22 mouse cellular contexts compared by ENCODE assay signal in genomic region chr3:153463849-153464248, GRCm38 (mm10).
DNase-seq lines count a peak whose midpoint lies in the region; ATAC-seq and TF ChIP-seq lines count a peak whose summit lies in the region.
"Had no signal": no experiment of that assay in that cellular context is flagged by ENCODE, and none has a peak within 500 bp of the region (broad histone marks: within the 10 kb centered on the region; RNA-seq: fewer than 3 reads in every experiment).

No protein-coding gene starts in this region.

- H3K9ac ChIP-seq in heart, postnatal 0 days (replicated peaks; ENCODE audit: low read depth, low read length) = no peak overlapping the region
- no peak overlapping the region for H3K9ac ChIP-seq in lung, postnatal 0 days (replicated peaks; ENCODE audit: low read depth)
- H3K9ac ChIP-seq: embryonic facial prominence, embryonic 12.5 days; forebrain, embryonic 13.5 days; forebrain, embryonic 15.5 days had no signal

- no peak for DNase-seq in heart, postnatal 0 days (ENCODE audit: low spot score)
- no peak for DNase-seq in heart, adult 9 months (ENCODE audit: low spot score in 2 of 2)
- DNase-seq in layer of hippocampus, adult 2 months (ENCODE audit: low spot score in 2 of 2) = no peak
- no peak for DNase-seq in layer of hippocampus, adult 8-10 months (ENCODE audit: low spot score in 2 of 2)
- DNase-seq in lung, postnatal 0 days (ENCODE audit: low spot score) = peak; percentile 25
- DNase-seq in lung, postnatal 25 days (ENCODE audit: low spot score) = no peak
- peak; percentile 94 for DNase-seq in Patski (ENCODE audit: low read depth, low spot score)
- DNase-seq: adrenal gland, adult 8-10 months; adrenal gland, postnatal 14 days; adrenal gland, postnatal 36 days; B cell, adult 2 months; cerebellum, adult 11-12 months; cerebellum, adult 2 months; cerebellum, adult 9-10 months; cerebellum, postnatal 10 days; cerebellum, postnatal 25 days had no signal

- ATAC-seq in heart, postnatal 0 days (ENCODE audit: insufficient read depth, low read depth) = peak; percentile 44; the same call in 1 of the 2 replicates
- ATAC-seq in lung, postnatal 0 days = peak; percentile 32; the same call in 1 of the 2 replicates
- peak; percentile 99 for ATAC-seq in Patski
- ATAC-seq: CD4-positive, CD25-positive, alpha-beta regulatory T cell, adult 4 months; forebrain, embryonic 13.5 days; forebrain, embryonic 15.5 days had no signal

- H3K27me3 ChIP-seq in heart, postnatal 0 days (ENCODE audit: control insufficient read depth, insufficient read depth, low read length) = no peaks in the 10 kb centered on the region
- no peaks in the 10 kb centered on the region for H3K27me3 ChIP-seq in lung, postnatal 0 days (replicated peaks; ENCODE audit: insufficient read depth, low read length)
- H3K27me3 ChIP-seq in Patski = no peaks in the 10 kb centered on the region
- H3K27me3 ChIP-seq: CH12.LX; embryonic facial prominence, embryonic 12.5 days; forebrain, embryonic 13.5 days; forebrain, embryonic 15.5 days had no signal

- 50% methylated on average over 6 of the region's 6 CpGs for WGBS in heart, postnatal 0 days
- WGBS in lung, postnatal 0 days = 71% methylated on average over 6 of the region's 6 CpGs

- TF ChIP-seq EP300 in heart, postnatal 0 days (IDR thresholded peaks at IDR 0.05; ENCODE audit: low read depth) = no peak
- no peak for TF ChIP-seq EP300 in lung, postnatal 0 days (IDR thresholded peaks at IDR 0.05)

- H3K4me1 ChIP-seq in heart, postnatal 0 days (ENCODE audit: control insufficient read depth, insufficient read depth) = no peaks in the 10 kb centered on the region
- H3K4me1 ChIP-seq in lung, postnatal 0 days (ENCODE audit: insufficient read depth, low read depth, low read length) = no peaks in the 10 kb centered on the region
- H3K4me1 ChIP-seq: embryonic facial prominence, embryonic 12.5 days had no signal

- no peak overlapping the region for H3K27ac ChIP-seq in heart, postnatal 0 days (ENCODE audit: low read depth)
- 0 out of 2 replicates have a peak overlapping the region, but pooled peaks have one; percentile 5 for H3K27ac ChIP-seq in layer of hippocampus, adult 2 months
- H3K27ac ChIP-seq in lung, postnatal 0 days (ENCODE audit: low read length) = no peak overlapping the region
- H3K27ac ChIP-seq: embryonic facial prominence, embryonic 10.5 days; embryonic facial prominence, embryonic 12.5 days; forebrain, embryonic 13.5 days; forebrain, embryonic 15.5 days had no signal

- no peak overlapping the region for H3K4me2 ChIP-seq in heart, postnatal 0 days (ENCODE audit: low read depth, low read length)
- no peak overlapping the region for H3K4me2 ChIP-seq in lung, postnatal 0 days (replicated peaks; ENCODE audit: low read depth, low read length)
- H3K4me2 ChIP-seq: embryonic facial prominence, embryonic 12.5 days; forebrain, embryonic 13.5 days; forebrain, embryonic 15.5 days had no signal

- CTCF ChIA-PET in Patski (lab: Charles Lee) = interaction anchor here (1.3 kb wide), 1 partner anchor 16 kb away, joined by 4 read pairs; no protein-coding TSS in a partner anchor

- no peaks in the 10 kb centered on the region for H3K36me3 ChIP-seq in heart, postnatal 0 days (replicated peaks; ENCODE audit: control insufficient read depth, insufficient read depth, low read length)
- no peaks in the 10 kb centered on the region for H3K36me3 ChIP-seq in lung, postnatal 0 days (ENCODE audit: insufficient read depth, low read length)
- H3K36me3 ChIP-seq: embryonic facial prominence, embryonic 12.5 days; forebrain, embryonic 15.5 days had no signal

- H3K4me3 ChIP-seq in heart, postnatal 0 days (ENCODE audit: low read depth, low read length) = no peak overlapping the region
- H3K4me3 ChIP-seq in layer of hippocampus, adult 2 months = no peak overlapping the region
- H3K4me3 ChIP-seq in lung, postnatal 0 days (ENCODE audit: low read depth, low read length) = no peak overlapping the region
- H3K4me3 ChIP-seq: embryonic facial prominence, embryonic 10.5 days; embryonic facial prominence, embryonic 12.5 days; forebrain, embryonic 13.5 days; forebrain, embryonic 15.5 days had no signal

- no peaks in the 10 kb centered on the region; the same call in none of the 2 replicates for H3K9me3 ChIP-seq in heart, postnatal 0 days (replicated peaks; ENCODE audit: control insufficient read depth, low read length)
- H3K9me3 ChIP-seq in lung, postnatal 0 days (ENCODE audit: low read length) = no peaks in the 10 kb centered on the region
- H3K9me3 ChIP-seq: embryonic facial prominence, embryonic 12.5 days; forebrain, embryonic 15.5 days had no signal

- in situ Hi-C loops in Patski (cut with MboI; ENCODE audit: low pct_unique_long_range_greater_than_20kb) = no loop called here

- TF ChIP-seq CTCF in heart, postnatal 0 days (IDR thresholded peaks at IDR 0.05; ENCODE audit: low read depth) = no peak
- TF ChIP-seq CTCF in layer of hippocampus, adult 2 months (conservative IDR thresholded peaks at IDR 0.05) = no peak
- TF ChIP-seq CTCF in lung, postnatal 0 days (IDR thresholded peaks at IDR 0.05) = no peak
- no peak for TF ChIP-seq CTCF in Patski (IDR thresholded peaks at IDR 0.05)

- POLR2A ChIA-PET in Patski (lab: Charles Lee) = interaction anchor here (1.7 kb wide), 1 partner anchor 9 kb away, joined by 6 read pairs; no protein-coding TSS in a partner anchor

Comparison
In these comparisons a context has a peak if more than half of its experiments do, and no peak if none do; other contexts are left out.
1. DNase-seq: peak in lung, postnatal 0 days (single experiment) and Patski (single experiment); none in heart, postnatal 0 days (single experiment), heart, adult 9 months (0 of 2), layer of hippocampus, adult 2 months (0 of 2), layer of hippocampus, adult 8-10 months (0 of 2) and lung, postnatal 25 days (single experiment).
2. ATAC-seq: peak in every context shown above with its lines; median percentile 99 in Patski; 44 in heart, postnatal 0 days; 32 in lung, postnatal 0 days.